Mouse (Mus musculus): ENCODE data around the gene Nr2c2ap.
A peak's percentile ranks its signal among the peaks of the same experiment; 100 is the strongest.

Gene Nr2c2ap

GRCm38 (mm10) chr8:70131166-70131883 lies at the start of gene Nr2c2ap:
Nr2c2ap (plus strand) TSS chr8:70131333.
- peak; percentile 89 for DNase-seq

GRCm38 (mm10) chr8:70081976-70082375 lies 49.2 kb upstream of the Nr2c2ap start:
- DNase-seq, result no peak

GRCm38 (mm10) chr8:70083285-70083684 lies 47.8 kb upstream of the Nr2c2ap start, which contains the start of gene Hapln4:
Hapln4 (plus strand) TSS chr8:70083457.
- DNase-seq, result peak; percentile 55

- no peak for DNase-seq
Observed at GRCm38 (mm10) chr8:70084191-70085065, 46.7 kb upstream of the Nr2c2ap start.

- DNase-seq, result no peak
Observed at GRCm38 (mm10) chr8:70086151-70086550, 45.0 kb upstream of the Nr2c2ap start.

GRCm38 (mm10) chr8:70087237-70087636 lies 43.9 kb upstream of the Nr2c2ap start:
- peak; percentile 25 for DNase-seq

GRCm38 (mm10) chr8:70087836-70088650 lies 43.1 kb upstream of the Nr2c2ap start:
- DNase-seq, result peak; percentile 38

- DNase-seq, result no peak
Observed at GRCm38 (mm10) chr8:70089296-70089960, 41.7 kb upstream of the Nr2c2ap start.

- DNase-seq, result no peak
Observed at GRCm38 (mm10) chr8:70092786-70093185, 38.3 kb upstream of the Nr2c2ap start.

GRCm38 (mm10) chr8:70099276-70099675 lies 31.9 kb upstream of the Nr2c2ap start:
- no peak for DNase-seq

- no peak for DNase-seq
Observed at GRCm38 (mm10) chr8:70100241-70100640, 30.9 kb upstream of the Nr2c2ap start.

- DNase-seq, result peak; percentile 47
Observed at GRCm38 (mm10) chr8:70104506-70104905, 26.6 kb upstream of the Nr2c2ap start.

- no peak for DNase-seq
Observed at GRCm38 (mm10) chr8:70104922-70105321, 26.2 kb upstream of the Nr2c2ap start.

GRCm38 (mm10) chr8:70110451-70110850 lies 20.7 kb upstream of the Nr2c2ap start:
- no peak for DNase-seq

- DNase-seq, result no peak
Observed at GRCm38 (mm10) chr8:70111192-70111795, 19.8 kb upstream of the Nr2c2ap start.

- DNase-seq, result no peak
Observed at GRCm38 (mm10) chr8:70112401-70113016, 18.6 kb upstream of the Nr2c2ap start.

GRCm38 (mm10) chr8:70114488-70114887 lies 16.6 kb upstream of the Nr2c2ap start:
- DNase-seq, result no peak

- no peak for DNase-seq
Observed at GRCm38 (mm10) chr8:70114892-70115291, 16.2 kb upstream of the Nr2c2ap start.

GRCm38 (mm10) chr8:70117611-70118010 lies 13.5 kb upstream of the Nr2c2ap start:
- DNase-seq, result peak; percentile 45

GRCm38 (mm10) chr8:70118726-70119700 lies 12.1 kb upstream of the Nr2c2ap start:
- no peak for DNase-seq

All from liver (tissue).